Mouse (Mus musculus) olfactory bulb, adult 2 months (tissue): Measurements from ENCODE around the gene Sln.

Experiments used
- CTCF ChIP-seq: fragments of 200-500 bp; IDR thresholded peaks from 2 replicates; pipeline ENCODE4 v1.5.1; 2012; ENCODE audit warnings: low read depth, mild to moderate bottlenecking, low read length, moderate library complexity; ENCODE audit not compliant: insufficient read depth
- POLR2A ChIP-seq: fragments of 200-500 bp; IDR thresholded peaks from 2 replicates; pipeline ENCODE4 v1.6.1; 2012; ENCODE audit warnings: mild to moderate bottlenecking, low read depth, low read length, moderate library complexity; ENCODE audit not compliant: insufficient read depth

DNA sequence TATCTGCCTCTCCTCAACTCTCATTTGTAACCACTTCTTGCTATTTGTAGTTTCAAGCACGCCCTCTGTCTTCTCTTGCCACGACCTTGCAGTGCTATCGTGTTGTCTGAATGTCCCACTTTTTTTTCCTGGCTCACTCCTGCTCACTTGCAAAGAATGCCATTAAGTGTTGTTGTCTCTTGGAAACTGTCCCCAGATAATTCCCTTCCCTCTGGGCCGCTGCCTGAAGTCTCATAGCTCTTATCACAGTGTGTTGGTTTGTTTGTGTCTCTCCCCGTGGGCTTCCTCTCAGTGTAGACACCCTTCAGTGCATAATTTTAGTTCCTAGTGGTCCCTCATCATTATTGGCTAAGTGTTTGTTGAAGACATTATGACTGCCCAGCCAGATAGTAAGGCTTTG is 7.9 kb downstream of the Sln start:
- TF ChIP-seq CTCF: no peak
- no peak for TF ChIP-seq POLR2A
